Mouse (Mus musculus): Measurements from ENCODE around the gene Hist1h2bh.
"Not testable (repeated sequence)": the region's sequence is repeated elsewhere in the genome, so short reads cannot be mapped to it uniquely, and the experiment has no call there.

The Hist1h2bh gene

DNA sequence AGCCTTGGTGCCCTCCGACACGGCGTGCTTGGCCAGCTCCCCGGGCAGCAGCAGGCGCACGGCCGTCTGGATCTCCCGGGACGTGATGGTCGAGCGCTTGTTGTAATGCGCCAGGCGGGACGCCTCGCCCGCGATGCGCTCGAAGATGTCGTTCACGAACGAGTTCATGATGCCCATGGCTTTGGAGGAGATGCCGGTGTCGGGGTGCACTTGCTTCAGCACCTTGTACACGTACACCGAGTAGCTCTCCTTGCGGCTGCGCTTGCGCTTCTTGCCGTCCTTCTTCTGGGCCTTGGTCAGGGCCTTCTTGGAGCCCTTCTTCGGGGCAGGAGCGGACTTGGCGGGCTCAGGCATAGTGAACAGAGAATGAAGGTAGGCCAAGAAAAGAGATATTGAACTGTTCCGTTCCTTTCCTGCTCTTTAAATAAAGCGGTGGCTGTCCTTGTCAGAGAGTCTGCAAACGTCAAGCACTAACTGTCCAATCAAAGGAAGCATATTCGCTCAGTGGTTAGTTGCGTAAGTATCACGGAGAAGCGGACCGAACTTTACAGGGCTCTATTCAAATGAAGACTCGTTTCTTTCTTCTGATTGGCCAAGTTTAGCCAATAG is at the start of gene Hist1h2bh:
Gene Hist1h2bh, minus strand, starts transcription at position 394 of the 609 bp plus-strand sequence.
- DNase-seq: peak; percentile 93

DNA sequence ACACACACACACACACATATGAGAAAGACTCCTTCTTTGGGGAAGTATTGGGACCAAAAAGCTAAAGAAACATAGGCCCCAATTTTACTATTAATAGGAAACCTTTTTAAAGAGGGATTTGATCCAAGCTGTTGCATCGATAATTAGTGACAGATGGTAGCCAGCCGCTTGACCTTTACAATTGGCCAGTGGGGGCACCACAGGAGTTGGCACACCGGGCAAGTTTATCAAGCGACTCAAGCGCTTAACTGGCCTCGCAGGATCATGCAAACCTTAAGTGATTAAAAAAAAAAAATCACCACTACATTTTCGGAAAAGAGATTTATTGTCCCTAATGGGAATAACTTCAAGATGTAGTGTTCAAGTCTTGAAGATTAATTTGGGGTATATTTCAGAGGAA is 49.4 kb upstream of the Hist1h2bh start:
- DNase-seq: peak; percentile 27

DNA sequence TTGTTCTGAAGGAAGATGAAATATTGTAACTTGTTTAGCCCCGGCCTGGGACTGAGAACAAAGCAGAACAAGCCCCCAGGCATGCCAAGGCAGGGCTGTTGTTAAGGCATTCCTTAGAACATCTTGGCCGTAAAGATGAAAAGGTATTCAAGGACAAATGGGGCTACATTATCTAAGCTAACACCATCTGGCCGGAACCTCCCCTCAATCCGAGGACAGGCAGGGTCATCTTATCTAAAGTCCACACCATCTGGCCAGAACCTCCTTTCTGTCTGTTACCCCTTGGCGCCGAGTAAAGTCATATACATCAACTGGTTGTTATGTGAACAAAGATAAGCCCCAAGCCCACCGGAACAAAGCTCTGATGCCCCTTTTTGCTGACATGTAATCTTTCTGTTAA is 48.7 kb upstream of the Hist1h2bh start:
- not testable (repeated sequence) for DNase-seq

DNA sequence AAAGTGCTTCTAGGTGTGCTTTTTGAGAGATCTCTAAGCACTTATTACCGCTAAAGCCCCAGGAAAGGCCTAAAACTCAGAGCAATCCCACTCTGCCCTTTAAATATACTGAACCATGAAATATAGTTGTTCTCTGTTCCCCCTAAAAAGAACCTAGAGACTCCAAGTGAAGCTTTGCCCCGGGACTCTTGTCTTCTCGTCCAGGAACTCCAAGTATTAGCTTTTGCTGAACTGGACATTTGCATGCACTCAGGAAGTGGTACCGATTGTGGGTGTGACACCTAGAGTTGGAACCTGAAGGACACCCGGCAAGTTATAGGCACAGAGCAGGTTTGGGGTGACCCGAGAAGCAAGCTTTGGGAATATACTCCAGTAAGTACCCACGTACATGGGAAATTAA is 48.0 kb upstream of the Hist1h2bh start:
- DNase-seq: no peak

DNA sequence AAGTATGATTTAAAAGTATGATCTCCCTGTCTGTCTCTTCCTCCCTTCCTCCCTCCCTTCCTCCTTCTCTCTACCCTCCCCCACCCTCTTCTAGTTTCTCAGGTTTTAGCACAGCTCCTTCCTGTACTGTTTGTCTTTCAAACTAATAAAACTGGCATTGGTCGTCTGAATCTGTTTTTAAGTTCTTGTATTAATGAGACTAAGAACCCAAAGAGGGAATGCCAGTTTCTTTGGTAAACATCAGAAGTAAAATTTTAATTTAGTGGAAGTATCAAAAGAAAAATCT is 43.7 kb upstream of the Hist1h2bh start:
- no peak for DNase-seq

DNA sequence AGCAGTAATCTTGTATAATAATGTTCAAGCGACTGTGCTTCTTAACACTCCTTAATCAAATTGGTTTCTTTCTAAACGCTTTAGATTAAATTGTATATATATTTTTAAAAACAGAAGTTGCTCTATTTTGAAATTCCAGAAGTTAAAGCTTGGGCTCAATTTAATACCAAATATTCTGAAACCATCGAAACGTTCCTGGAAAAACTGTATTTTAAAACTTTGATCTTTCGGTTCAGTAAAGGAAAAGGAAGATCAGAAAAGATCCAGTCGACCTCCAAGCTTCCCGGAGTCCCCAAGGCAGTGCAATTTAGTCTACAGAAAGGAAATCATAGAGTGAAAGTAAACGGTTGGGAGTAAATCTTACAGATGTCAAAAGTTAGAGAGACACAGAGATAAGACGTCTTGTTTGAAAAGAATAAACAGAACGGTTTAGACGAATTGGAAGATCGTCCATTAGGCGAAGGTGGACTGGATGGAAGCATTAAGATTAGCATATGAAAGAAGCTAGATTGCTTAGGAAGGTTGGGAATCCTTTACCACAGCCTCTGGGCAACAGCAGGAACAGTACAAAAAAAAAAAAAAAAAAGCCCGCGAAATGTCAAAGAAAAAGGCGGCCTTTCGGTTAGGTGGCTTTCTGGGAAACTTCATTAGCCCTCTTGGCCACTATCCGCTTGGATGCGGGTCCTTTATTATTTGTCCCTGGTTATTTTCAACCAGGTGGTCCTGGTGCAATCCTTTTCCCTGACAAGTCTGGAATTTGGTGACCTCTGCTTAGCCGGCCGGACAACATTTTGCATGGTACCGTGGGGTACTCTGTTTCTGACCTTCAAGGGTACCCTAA is 43.1 kb upstream of the Hist1h2bh start:
- peak; percentile 62 for DNase-seq

DNA sequence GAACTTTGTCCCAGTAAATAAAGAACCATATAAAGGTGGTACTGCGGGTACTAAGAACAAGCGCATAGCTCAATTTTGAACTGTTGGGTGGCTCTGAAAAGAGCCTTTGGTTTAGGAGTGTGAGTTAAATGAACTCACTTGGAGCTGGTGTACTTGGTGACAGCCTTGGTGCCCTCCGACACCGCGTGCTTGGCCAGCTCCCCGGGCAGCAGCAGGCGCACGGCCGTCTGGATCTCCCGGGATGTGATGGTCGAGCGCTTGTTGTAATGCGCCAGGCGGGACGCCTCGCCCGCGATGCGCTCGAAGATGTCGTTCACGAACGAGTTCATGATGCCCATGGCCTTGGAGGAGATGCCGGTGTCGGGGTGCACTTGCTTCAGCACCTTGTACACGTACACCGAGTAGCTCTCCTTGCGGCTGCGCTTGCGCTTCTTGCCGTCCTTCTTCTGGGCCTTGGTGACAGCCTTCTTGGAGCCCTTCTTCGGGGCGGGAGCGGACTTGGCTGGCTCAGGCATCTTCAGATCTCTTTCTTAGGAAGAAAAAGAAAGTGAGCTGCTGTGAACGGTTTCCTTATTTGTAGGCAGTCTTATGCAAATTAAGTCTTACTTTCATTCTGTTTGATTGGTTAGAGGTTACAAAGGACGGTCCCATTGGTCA is 42.4 kb upstream of the Hist1h2bh start:
- DNase-seq: peak; percentile 96

DNA sequence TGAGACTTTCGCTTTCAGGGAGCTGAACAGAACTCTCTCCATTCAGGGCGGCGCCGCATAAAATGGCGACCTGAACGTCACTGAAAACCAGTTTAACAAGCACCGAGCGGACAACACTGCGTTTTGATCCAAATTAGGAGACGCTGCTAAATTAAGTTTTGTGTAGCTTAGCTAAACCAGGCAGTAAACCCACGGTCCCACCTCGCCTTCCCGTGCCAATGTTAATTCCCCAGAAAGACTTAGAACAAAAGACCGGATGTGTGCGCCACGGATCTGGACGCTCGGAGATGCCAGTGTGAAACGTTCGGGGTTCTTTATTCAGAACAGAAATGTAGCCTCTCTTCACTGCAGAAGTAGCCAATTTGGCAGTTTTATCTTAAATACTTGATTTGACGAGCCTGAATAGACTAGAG is 41.8 kb upstream of the Hist1h2bh start:
- DNase-seq: peak; percentile 80

DNA sequence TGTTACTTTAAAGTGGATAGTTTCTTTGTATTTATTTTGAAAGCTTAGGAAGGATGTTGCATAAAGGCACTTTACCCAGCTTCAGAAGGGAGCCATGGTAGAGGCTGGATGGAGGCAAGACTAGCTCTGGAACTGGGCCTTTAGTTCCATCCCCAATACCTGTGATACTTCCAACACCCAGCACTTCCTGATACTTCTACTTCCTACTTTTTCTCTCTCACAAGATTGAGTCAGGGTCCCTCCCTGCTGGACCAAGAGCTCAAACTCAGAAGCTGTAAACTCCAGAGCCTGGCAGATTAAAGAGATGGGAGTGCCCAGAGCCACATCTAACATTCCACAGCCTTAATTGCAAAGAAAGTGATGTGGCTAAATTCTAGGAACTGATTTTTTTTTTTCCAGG is 41.1 kb upstream of the Hist1h2bh start:
- no peak for DNase-seq

DNA sequence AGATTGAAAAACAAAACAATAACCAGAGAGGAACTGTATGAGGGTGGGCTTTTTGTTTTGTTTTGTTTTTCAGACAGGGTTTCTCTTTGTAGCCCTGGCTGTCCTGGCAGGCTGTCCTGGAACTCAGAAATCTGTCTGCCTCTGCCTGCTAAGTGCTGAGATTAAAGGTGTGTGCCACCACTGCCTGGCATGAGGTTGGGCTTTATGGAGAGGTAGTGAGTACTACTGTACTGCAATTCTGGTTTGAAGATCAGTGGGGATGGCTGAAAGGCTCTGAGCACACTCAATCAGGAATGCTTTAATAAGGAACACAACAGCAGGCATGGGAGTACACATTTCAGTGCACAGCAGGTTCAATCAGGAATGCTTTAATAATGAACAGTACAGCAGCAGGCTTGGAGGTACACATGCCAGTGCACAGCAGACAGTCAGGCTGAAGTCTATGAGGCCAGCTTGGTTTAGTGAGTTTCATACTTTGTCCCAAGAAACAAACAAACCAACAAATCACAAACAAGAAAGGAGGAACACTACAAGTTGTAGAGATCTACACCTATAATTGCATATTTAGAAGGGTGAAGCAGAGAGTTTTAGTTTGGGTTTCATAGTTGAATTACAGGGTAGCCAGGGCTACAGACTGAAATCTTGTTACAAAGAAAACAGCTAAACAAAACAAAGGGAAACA is 40.3 kb upstream of the Hist1h2bh start:
- DNase-seq: no peak

DNA sequence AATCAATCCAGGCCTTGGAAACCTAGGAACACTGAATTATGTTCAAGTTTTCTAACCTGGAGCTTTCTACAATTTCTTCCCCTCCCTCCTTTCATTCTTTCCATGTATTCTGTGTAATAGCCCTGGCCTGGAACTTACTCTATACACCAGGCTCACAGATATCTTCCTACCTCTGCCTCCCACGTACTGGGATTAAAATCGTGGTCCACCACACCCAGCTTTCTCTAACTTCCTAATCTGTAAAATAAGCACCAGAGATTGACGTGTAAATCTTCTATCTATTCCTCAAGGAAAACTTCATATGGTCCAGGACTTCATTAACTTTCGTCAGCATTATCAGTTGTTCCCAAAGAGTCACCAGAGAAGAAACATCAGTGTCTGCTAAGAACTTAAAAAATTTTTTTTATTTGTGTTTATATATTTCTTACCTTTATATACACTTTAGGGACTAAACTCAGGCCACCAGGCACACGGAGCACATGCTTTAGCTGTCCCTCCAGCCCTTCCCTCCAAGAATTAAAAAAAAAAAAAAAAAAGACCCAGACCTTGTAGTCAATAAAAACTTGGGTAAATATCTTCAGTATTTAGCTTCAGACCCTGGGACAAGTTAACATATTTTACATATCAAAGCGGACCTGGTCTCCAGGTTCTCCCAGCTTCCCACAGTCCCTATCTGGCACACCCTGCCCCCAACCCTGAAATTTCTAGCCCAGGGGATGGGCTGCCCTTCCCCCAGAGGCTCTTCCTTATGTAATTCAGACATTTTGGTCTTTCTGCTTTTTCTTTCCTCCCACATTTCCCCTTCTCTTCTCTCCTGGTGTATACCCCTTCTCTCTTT is 39.2 kb upstream of the Hist1h2bh start:
- no peak for DNase-seq

DNA sequence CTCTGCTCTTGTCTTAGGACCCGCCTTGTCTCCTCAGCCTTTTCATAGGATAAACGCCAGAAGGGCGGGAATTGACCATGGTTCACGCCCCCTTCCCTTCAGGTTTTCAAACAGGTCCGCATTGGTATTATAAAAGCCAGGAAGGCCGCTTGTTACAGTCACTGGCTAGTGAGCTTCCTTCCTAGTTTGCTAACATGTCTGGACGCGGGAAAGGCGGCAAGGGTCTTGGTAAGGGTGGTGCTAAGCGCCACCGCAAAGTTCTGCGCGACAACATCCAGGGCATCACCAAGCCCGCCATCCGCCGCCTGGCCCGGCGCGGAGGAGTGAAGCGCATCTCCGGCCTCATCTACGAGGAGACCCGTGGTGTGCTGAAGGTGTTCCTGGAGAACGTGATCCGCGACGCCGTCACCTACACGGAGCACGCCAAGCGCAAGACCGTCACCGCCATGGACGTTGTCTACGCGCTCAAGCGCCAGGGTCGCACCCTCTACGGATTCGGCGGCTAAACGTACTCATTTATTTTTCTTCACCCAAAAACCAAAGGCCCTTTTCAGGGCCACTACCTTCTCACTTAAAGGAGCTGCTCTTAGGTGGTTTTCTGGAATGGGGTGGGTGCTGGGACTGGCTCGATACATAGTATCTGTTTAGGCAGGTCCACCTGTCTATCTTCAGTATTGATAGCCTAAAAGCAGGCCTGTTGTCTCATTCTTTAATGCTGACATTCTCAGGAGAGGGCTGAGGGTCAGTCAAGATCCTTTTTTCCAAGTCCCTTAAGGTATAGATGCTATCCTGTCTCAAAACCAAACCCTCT is 38.4 kb upstream of the Hist1h2bh start, which contains the start of gene Hist1h4d:
Gene Hist1h4d, plus strand, starts transcription at position 191 of the 811 bp plus-strand sequence.
- DNase-seq: peak; percentile 99

DNA sequence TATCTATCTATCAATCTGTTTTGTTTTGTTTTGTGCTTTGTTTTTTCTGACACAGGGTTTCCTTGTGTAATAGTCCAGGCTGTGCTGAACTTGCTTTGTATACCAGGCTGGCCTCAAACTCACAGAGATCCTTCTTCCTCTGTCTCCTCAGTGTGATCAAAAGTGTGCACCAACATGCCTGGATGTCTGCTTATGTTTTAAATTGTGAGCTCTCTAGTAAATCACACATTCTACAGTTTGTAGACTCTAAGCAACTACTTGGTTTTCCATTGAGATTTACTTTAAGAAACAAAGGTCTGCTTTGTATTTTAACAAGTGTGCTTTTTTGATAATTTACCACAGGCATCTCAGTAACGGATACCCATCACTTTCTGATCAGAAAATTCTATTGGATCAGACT is 34.6 kb upstream of the Hist1h2bh start:
- no peak for DNase-seq

DNA sequence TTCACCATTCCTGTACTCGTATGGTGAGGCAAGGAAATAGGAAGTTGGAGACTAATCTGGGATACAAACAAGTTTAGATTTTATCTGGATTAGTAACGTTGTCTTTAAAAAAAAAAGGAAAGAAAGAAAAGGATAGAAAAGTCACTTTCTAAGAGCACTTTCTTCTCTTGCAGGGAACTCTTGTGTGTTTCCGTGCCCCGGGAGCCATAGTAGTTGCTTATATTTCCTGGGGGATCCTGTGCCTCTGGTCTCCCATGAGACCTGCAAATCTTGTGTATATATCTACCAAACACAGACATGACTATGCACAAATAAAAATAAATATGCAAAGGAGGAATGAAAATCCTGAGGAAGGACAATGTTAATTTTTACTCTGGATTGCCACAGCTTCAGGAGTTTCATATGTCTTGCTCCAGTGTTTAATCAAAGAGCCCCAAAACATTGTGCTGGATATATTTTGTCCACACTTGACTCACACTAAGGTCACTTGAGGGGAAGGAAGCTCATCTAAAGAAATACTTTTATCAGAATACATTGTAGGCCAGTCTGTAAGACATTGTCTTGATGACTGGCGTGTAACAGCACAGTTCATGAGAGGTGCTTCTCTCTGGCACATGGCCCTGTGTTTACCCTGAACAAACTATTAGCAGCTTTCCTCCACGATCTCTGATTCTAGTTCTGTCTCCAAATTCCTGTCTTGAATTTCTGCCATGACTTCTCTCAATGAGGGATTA is 33.9 kb upstream of the Hist1h2bh start:
- DNase-seq: no peak

DNA sequence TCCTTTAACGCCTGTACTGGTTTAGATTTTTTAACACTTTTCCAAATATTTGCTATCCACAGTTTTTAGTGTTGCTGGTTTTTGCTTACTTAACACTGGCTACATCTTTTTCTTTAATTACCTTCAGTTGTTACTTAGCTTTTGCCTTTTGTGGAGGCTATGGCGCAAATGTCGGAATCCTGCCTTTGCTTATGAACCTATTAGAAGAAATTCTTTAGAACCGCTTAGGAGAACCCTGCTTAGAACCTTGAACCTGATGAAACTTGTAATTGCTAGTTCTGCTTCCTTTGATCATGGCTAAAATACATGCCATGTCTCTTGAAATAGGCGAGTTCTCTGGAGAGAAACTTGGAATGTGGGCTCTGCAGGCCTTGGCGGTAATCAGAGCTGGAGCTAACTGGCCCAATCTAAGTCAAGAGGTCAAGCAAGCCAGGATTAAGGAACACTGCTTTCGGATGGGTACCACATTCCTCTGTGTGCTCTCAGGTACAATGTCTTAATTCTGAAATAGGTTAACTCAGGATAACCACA is 33.2 kb upstream of the Hist1h2bh start:
- DNase-seq: peak; percentile 27

DNA sequence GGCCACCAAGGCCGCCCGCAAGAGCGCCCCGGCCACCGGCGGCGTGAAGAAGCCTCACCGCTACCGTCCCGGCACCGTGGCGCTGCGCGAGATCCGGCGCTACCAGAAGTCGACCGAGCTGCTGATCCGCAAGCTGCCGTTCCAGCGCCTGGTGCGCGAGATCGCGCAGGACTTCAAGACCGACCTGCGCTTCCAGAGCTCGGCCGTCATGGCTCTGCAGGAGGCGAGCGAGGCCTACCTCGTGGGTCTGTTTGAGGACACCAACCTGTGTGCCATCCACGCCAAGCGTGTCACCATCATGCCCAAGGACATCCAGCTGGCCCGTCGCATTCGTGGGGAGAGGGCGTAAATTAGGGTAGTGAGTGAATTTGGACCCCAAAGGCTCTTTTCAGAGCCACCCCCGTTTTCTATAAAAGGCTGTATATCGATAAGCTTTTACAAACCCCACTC is 32.7 kb upstream of the Hist1h2bh start:
- DNase-seq: peak; percentile 39

DNA sequence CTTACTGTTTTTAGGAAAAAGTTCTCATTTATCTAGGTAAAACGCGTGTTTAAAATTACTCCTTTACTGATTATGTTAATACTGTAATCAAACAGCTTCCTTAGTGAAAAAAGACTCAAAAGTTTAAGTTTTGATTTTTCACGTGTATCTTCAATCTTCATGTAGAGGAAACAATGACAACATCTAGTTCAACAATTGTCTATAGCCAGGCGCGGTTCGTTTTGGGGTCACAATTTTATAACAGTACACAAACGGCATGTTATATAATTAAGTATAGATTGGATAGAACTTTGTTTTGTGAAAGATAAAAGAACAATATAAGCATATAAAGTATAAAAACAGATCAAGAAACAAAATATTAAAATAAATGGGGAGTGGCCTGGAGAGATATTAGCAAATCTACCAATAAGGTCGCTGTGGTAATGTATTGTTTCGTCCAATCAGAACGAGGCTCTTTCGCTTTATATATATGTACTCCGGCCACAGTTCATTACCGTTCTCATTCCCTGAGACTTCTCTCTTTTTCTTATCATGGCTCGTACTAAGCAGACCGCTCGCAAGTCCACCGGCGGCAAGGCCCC is 32.2 kb upstream of the Hist1h2bh start, which contains the start of gene Hist1h3d:
Gene Hist1h3d, plus strand, starts transcription at position 493 of the 581 bp plus-strand sequence.
- peak; percentile 93 for DNase-seq

DNA sequence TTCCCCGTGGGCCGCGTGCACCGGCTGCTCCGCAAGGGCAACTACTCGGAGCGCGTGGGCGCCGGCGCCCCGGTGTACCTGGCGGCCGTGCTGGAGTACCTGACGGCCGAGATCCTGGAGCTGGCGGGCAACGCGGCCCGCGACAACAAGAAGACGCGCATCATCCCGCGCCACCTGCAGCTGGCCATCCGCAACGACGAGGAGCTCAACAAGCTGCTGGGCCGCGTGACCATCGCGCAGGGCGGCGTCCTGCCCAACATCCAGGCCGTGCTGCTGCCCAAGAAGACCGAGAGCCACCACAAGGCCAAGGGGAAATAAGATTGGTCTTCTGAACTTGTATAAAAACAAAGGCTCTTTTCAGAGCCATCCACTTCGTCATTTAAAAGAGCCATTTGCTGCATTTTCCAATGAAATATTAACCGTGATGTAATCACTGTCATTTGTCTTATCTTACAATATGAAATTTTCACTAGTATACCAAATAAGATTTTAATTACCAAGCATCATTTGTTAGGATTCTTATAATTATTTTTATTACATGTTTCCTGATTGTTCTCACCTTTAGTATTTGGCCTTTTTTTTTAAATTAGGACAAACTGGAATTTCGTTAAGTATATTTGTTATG is 31.5 kb upstream of the Hist1h2bh start:
- peak; percentile 46 for DNase-seq

DNA sequence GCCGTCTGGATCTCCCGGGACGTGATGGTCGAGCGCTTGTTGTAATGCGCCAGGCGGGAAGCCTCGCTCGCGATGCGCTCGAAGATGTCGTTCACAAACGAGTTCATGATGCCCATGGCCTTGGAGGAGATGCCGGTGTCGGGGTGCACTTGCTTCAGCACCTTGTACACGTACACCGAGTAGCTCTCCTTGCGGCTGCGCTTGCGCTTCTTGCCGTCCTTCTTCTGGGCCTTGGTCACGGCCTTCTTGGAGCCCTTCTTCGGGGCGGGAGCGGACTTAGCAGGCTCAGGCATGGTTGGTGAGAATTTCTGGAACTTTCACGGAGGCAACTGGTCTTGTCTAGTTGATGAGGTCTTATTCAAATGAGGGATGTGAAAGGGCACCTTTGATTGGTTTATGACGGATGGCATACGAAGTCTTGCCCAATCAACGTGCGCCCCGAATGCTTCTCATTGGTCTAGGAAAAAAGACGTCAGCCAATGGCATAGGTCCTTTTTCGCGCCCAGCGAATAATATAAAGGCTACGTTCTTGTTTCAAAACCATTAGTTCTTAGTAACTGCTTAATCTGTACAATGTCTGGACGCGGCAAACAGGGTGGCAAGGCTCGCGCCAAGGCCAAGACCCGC is 30.8 kb upstream of the Hist1h2bh start, which contains the start of the genes Hist1h2bf and Hist1h2ad:
Gene Hist1h2bf, minus strand, starts transcription at position 299 of the 627 bp plus-strand sequence.
Gene Hist1h2ad, plus strand, starts transcription at position 484 of the 627 bp plus-strand sequence.
- peak; percentile 100 for DNase-seq

All from retina, postnatal 1 day (tissue).